Comparison of ENCODE assay signal across 10 mouse cellular contexts in the genomic region with DNA sequence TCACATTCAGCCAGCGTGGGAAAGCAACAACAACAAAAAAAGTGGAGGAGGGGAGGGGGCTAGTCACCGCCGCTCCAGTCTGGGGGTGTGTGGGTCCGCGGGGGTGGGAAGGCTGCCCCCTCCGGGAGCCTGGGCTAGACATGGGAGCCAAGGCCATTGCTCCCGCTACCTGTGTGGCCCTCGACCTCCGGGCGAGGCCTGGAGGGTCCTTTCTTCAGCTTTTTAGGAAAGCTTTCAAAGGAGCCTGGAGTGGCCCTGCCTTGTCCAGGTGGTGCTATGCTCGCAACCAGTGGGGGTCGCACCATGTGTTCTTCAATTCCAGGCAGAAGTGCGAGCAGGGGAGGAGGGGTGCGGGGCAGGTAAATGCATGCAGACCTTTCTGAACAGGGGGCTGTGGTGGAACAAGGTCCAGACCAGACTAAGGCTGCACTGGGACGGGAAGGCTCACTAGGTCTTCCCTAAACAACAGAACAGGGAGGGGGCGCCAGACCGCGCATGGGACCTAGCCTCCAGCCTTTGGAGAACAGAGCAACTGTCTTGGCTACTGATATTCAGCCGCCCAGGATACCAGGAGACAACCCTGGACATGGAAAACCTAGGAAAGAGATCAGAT.
A peak's percentile ranks its signal among the peaks of the same experiment; 100 is the strongest.
DNase-seq lines count a peak whose midpoint lies in the region; ATAC-seq lines count a peak whose summit lies in the region.
"Had no signal": no experiment of that assay in that cellular context is flagged by ENCODE, and none has a peak within 500 bp of the region (broad histone marks: within the 10 kb centered on the region; RNA-seq: fewer than 3 reads in every experiment).

No protein-coding gene starts in this region.

- peak overlapping the region; percentile 57 for H3K4me3 ChIP-seq in kidney, embryonic 16.5 days (ENCODE audit: low read length)
- H3K4me3 ChIP-seq in embryonic facial prominence, embryonic 15.5 days (replicated peaks): peak overlapping the region; percentile 46
- H3K4me3 ChIP-seq in limb, embryonic 12.5 days (replicated peaks): peak overlapping the region; percentile 49

- no peaks in the 10 kb centered on the region for H3K36me3 ChIP-seq in kidney, embryonic 16.5 days (ENCODE audit: insufficient read depth, low read length)
- H3K36me3 ChIP-seq in embryonic facial prominence, embryonic 15.5 days: no peaks in the 10 kb centered on the region
- no peaks in the 10 kb centered on the region for H3K36me3 ChIP-seq in limb, embryonic 12.5 days
- H3K36me3 ChIP-seq: G1E had no signal

- no peaks in the 10 kb centered on the region for H3K9me3 ChIP-seq in kidney, embryonic 16.5 days (ENCODE audit: low read length)
- no peaks in the 10 kb centered on the region for H3K9me3 ChIP-seq in embryonic facial prominence, embryonic 15.5 days (replicated peaks)
- H3K9me3 ChIP-seq in limb, embryonic 12.5 days: no peaks in the 10 kb centered on the region
- H3K9me3 ChIP-seq: G1E had no signal

- H3K4me2 ChIP-seq in kidney, embryonic 16.5 days (replicated peaks; ENCODE audit: low read depth, low read length): peak overlapping the region; percentile 91
- peak overlapping the region; percentile 88 for H3K4me2 ChIP-seq in embryonic facial prominence, embryonic 15.5 days (replicated peaks)
- H3K4me2 ChIP-seq in limb, embryonic 12.5 days: peak overlapping the region; percentile 88

- H3K27ac ChIP-seq in kidney, embryonic 16.5 days (ENCODE audit: low read length): no peak overlapping the region
- H3K27ac ChIP-seq in embryonic facial prominence, embryonic 15.5 days (replicated peaks): no peak overlapping the region
- no peak overlapping the region for H3K27ac ChIP-seq in limb, embryonic 12.5 days

- DNase-seq in kidney, postnatal 14 days: no peak
- DNase-seq in retina, embryonic 14.5 days (ENCODE audit: low spot score): peak; percentile 13
- no peak for DNase-seq in adrenal gland, postnatal 36 days
- DNase-seq in cerebellum, adult 9-10 months: no peak
- no peak for DNase-seq in gastrocnemius, postnatal 10 days
- DNase-seq: thymus, adult 2 months had no signal

- H3K9ac ChIP-seq in kidney, embryonic 16.5 days (replicated peaks; ENCODE audit: low read length): peak overlapping the region; percentile 61; the same call in 1 of the 2 replicates
- H3K9ac ChIP-seq in embryonic facial prominence, embryonic 15.5 days: no peak overlapping the region
- H3K9ac ChIP-seq in limb, embryonic 12.5 days (replicated peaks): 0 out of 2 replicates have a peak overlapping the region, but pooled peaks have one; percentile 37

- 0 out of 2 replicates have a peak, but pooled peaks have one; percentile 44 for ATAC-seq in kidney, embryonic 16.5 days (ENCODE audit: low FRiP score, low TSS enrichment)
- ATAC-seq in embryonic facial prominence, embryonic 15.5 days (ENCODE audit: insufficient number of reproducible peaks, low FRiP score, low TSS enrichment, low read depth): no peak
- ATAC-seq in limb, embryonic 12.5 days (ENCODE audit: insufficient number of reproducible peaks, insufficient read depth, low FRiP score, low TSS enrichment, low read depth): peak; percentile 42; the same call in 1 of the 2 replicates

- no peaks in the 10 kb centered on the region for H3K27me3 ChIP-seq in kidney, embryonic 16.5 days (ENCODE audit: insufficient read depth, low read length)
- peaks cover 18% of the 10 kb centered on the region for H3K27me3 ChIP-seq in embryonic facial prominence, embryonic 15.5 days
- H3K27me3 ChIP-seq in limb, embryonic 12.5 days: peaks cover 21% of the 10 kb centered on the region

- H3K4me1 ChIP-seq in kidney, embryonic 16.5 days (ENCODE audit: insufficient read depth, low read length): no peaks in the 10 kb centered on the region
- H3K4me1 ChIP-seq in embryonic facial prominence, embryonic 15.5 days: peaks cover 14% of the 10 kb centered on the region; the same call in 1 of the 2 replicates
- peaks cover 3% of the 10 kb centered on the region; the same call in 1 of the 2 replicates for H3K4me1 ChIP-seq in limb, embryonic 12.5 days (replicated peaks)

- WGBS in kidney, embryonic 16.5 days: 10% methylated on average over 19 of the region's 19 CpGs
- WGBS in embryonic facial prominence, embryonic 15.5 days: 5% methylated on average over 19 of the region's 19 CpGs
- WGBS in limb, embryonic 12.5 days: 4% methylated on average over 19 of the region's 19 CpGs
